Mouse (Mus musculus): ENCODE results near the gene Gm2056.
"Not testable (repeated sequence)": the region's sequence is repeated elsewhere in the genome, so short reads cannot be mapped to it uniquely, and the experiment has no call there.

DNA sequence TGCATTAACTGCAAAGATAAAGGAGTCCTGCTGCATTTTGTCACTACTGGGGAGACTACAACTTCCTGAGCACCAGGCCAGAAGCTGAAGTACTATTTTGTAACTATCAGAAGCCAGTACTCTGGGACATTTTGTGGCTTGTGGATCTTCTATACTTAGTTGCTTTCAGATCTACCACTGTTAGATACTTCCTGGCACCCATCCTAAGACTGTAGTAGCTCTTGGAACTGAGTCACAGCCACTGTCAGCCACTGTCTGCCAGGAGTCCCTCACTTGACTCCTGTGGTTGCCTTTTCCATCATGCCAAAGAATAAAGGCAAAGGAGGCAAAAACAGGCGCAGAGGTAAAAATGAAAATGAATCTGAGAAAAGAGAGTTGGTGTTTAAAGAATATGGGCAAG, 15.3 kb upstream of the Gm2056 start, which contains the start of gene Gm2075:
- TF ChIP-seq ZMIZ1 (IDR thresholded peaks at IDR 0.05; ENCODE audit: low read depth, low read length); MAFK (IDR thresholded peaks at IDR 0.05; ENCODE audit: insufficient replicate concordance, low read length); JUN (IDR thresholded peaks at IDR 0.05; ENCODE audit: insufficient read depth, low read depth, low read length); CHD1 (IDR thresholded peaks at IDR 0.05; ENCODE audit: low read depth, low read length): not testable (repeated sequence)
